Mouse (Mus musculus) small intestine, adult 2 months (tissue): ENCODE data around the gene Cfap54.

Experiments
- CTCF ChIP-seq: fragments of 200-500 bp; IDR thresholded peaks from 2 replicates; pipeline ENCODE4 v1.5.1; 2012; ENCODE audit warnings: low read depth, mild to moderate bottlenecking, control low read depth, inconsistent platforms, low read length, moderate library complexity, mixed read lengths; ENCODE audit not compliant: insufficient replicate concordance, insufficient read length; ENCODE audit errors: extremely low read depth
- POLR2A ChIP-seq: fragments of 200-500 bp; IDR thresholded peaks from 2 replicates; pipeline ENCODE4 v1.6.1; 2012; ENCODE audit warnings: low read depth, mild to moderate bottlenecking, control low read depth, inconsistent platforms, low read length, moderate library complexity

DNA sequence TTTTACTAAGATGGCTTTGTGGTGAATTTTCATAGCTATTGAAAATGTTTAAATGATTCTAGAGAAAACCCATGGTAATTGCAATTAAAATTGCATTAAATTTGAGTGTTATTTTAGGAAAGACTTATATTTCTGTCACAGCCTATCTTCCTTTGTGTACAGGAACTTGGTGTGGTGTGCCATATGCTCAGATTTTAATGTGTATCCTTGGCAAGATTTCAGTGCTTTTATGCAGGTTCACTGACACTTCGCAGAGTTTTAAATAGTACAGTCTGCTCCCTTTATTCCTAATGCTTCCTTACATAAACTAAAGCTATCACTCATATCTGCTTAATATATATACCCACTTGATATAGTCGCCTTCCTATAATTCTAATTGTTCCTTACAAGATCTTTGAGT, 90.8 kb downstream of the Cfap54 start:
- TF ChIP-seq CTCF (no peak), POLR2A (no peak)
